Mouse (Mus musculus) small intestine, adult 2 months (tissue): ENCODE data around the gene Cd79a.

Source experiments
- CTCF ChIP-seq: fragments of 200-500 bp; IDR thresholded peaks from 2 replicates; pipeline ENCODE4 v1.5.1; 2012; ENCODE audit warnings: low read depth, mild to moderate bottlenecking, control low read depth, inconsistent platforms, low read length, moderate library complexity, mixed read lengths; ENCODE audit not compliant: insufficient replicate concordance, insufficient read length; ENCODE audit errors: extremely low read depth
- POLR2A ChIP-seq: fragments of 200-500 bp; IDR thresholded peaks from 2 replicates; pipeline ENCODE4 v1.6.1; 2012; ENCODE audit warnings: low read depth, mild to moderate bottlenecking, control low read depth, inconsistent platforms, low read length, moderate library complexity

DNA sequence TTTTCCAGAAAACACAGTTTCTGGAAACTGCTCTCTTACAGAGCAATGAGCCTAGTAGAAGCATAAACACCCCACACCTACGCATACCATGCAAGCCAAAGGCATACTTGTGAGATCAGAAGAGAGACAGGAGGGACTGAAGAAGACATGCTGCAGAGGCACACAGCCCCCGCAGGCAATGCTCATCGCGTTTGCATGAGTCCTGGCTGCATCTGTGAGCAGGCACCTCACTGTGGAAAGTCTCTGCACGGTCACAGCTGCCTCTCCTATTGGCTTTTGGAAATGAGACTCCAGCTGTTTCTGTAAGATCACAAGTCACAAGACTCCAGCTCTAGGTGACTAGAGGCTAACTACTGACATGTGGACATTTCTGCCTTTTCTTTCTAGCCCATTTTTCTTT is 47.0 kb upstream of the Cd79a start:
- TF ChIP-seq CTCF (no peak), POLR2A (no peak)
